Mouse (Mus musculus) WW6 (cell line): Measurements from ENCODE around the gene Vmn2r37.
"Not testable (repeated sequence)": the region's sequence is repeated elsewhere in the genome, so short reads cannot be mapped to it uniquely, and the experiment has no call there.

Experiments
- DNase-seq: peaks from one replicate; pipeline ENCODE4 v3.0.0-alpha.2; 2013; ENCODE audit warnings: low read depth, low spot score

The Vmn2r37 gene

GRCm38 (mm10) chr7:9223553-9223952 is at the start of gene Vmn2r37:
Gene Vmn2r37 (minus strand): TSS chr7:9223653.
- not testable (repeated sequence) for DNase-seq
